Mouse (Mus musculus) lung, adult 2 months (tissue): ENCODE results near the gene Snx7.

Experiments used
- CTCF ChIP-seq: fragments of 200-500 bp; IDR thresholded peaks from 2 replicates; pipeline ENCODE4 v1.5.1; 2011; ENCODE audit warnings: mild to moderate bottlenecking, low read length, control low read depth; ENCODE audit not compliant: insufficient read depth
- POLR2A ChIP-seq: fragments of 200-500 bp; IDR thresholded peaks from 2 replicates; pipeline ENCODE4 v1.6.1; 2011; ENCODE audit warnings: low read depth, mild to moderate bottlenecking, control low read depth, low read length, borderline replicate concordance; ENCODE audit errors: extremely low read depth

GRCm38 (mm10) chr3:117805782-117806181, 63.0 kb downstream of the Snx7 start:
- TF ChIP-seq POLR2A (no peak), CTCF (no peak)
